Mouse (Mus musculus) neural tube, embryonic 14.5 days (tissue): ENCODE data around the gene Ap3b1. TPM values are rescaled to one million over a fixed set of nuclear protein-coding genes. Genes with fewer than 3 reads are reported as not detected.
A peak's percentile ranks its signal among the peaks of the same experiment; 100 is the strongest.

Experiments used
- ATAC-seq: fragments of 200-750 bp; cut with Nextera tagmentation; 2 replicates; pipeline ENCODE4 v1.8.0; 2017; ENCODE audit warnings: low read depth, mild to moderate bottlenecking, moderate TSS enrichment, moderate library complexity
- H3K27ac ChIP-seq: fragments of 300-500 bp; sonication (generic); 2 replicates; pipeline ENCODE4 v1.5.1; 2014; ENCODE audit warnings: low read depth, mild to moderate bottlenecking, control low read depth, low read length, moderate library complexity, mixed read lengths
- H3K27me3 ChIP-seq: fragments of 300-500 bp; sonication (generic); 2 replicates; pipeline ENCODE4 v1.6.1; 2014; ENCODE audit warnings: low read length; ENCODE audit not compliant: control insufficient read depth, insufficient read depth
- H3K36me3 ChIP-seq: fragments of 300-500 bp; sonication (generic); 2 replicates; pipeline ENCODE4 v1.6.1; 2014; ENCODE audit warnings: low read length, mixed read lengths; ENCODE audit not compliant: control insufficient read depth, insufficient read depth
- H3K4me1 ChIP-seq: fragments of 300-500 bp; sonication (generic); 2 replicates; pipeline ENCODE4 v1.6.1; 2014; ENCODE audit warnings: low read length; ENCODE audit not compliant: control insufficient read depth, insufficient read depth
- H3K4me2 ChIP-seq: fragments of 300-500 bp; sonication (generic); 2 replicates; pipeline ENCODE4 v1.6.1; 2014; ENCODE audit warnings: mild to moderate bottlenecking, low read depth, low read length, control low read depth
- H3K4me3 ChIP-seq: fragments of 300-500 bp; sonication (generic); 2 replicates; pipeline ENCODE4 v1.5.1; 2014; ENCODE audit warnings: low read depth, low read length, control low read depth, mixed read lengths
- H3K9ac ChIP-seq: fragments of 300-500 bp; sonication (generic); replicated peaks from 2 replicates; pipeline ENCODE4 v1.6.1; 2014; ENCODE audit warnings: low read depth, mild to moderate bottlenecking, control low read depth, low read length, mixed read lengths
- H3K9me3 ChIP-seq: fragments of 300-500 bp; sonication (generic); 2 replicates; pipeline ENCODE4 v1.6.1; 2016; ENCODE audit warnings: low read length; ENCODE audit not compliant: control insufficient read depth
- WGBS: fragments of 180-500 bp; shearing (Covaris S2); extraction: QIAGEN DNeasy Blood & Tissue Kit; methylation state at CpG from one replicate; pipeline ENCODE4 v1.1.7; 2014; 5-methylcytosine and 5-hydroxymethylcytosine counted together
- polyA plus RNA-seq: library from polyadenylated mRNA; unstranded; fragments of >200 nt; fragmentation: Nextera tagmentation; extraction: Ambion mirVana; gene quantifications from 2 replicates; pipeline ENCODE4 v1.2.1, GENCODE M21; 2014

Ap3b1 gene
- polyA plus RNA-seq, 1 experiment from 2014 or later: 29.7 TPM

GRCm38 (mm10) chr13:94459143-94459542 lies 100.4 kb downstream of the Ap3b1 start:
- WGBS: 87% methylated on average over 4 of the region's 4 CpGs
- no peak overlapping the region for H3K4me3 ChIP-seq
- H3K4me1 ChIP-seq: no peaks in the 10 kb centered on the region
- no peak overlapping the region for H3K4me2 ChIP-seq
- no peak for ATAC-seq
- no peak overlapping the region for H3K27ac ChIP-seq
- H3K36me3 ChIP-seq: no peaks in the 10 kb centered on the region
- H3K9me3 ChIP-seq: no peaks in the 10 kb centered on the region
- H3K9ac ChIP-seq: no peak overlapping the region
- no peaks in the 10 kb centered on the region for H3K27me3 ChIP-seq

GRCm38 (mm10) chr13:94464221-94464620 lies 105.5 kb downstream of the Ap3b1 start:
- 77% methylated on average over 2 of the region's 2 CpGs for WGBS
- ATAC-seq: no peak

GRCm38 (mm10) chr13:94468551-94468950 lies 109.8 kb downstream of the Ap3b1 start:
- Histone ChIP-seq H3K4me2 (no peak overlapping the region), H3K9me3 (no peaks in the 10 kb centered on the region), H3K4me3 (no peak overlapping the region), H3K27me3 (no peaks in the 10 kb centered on the region), H3K27ac (no peak overlapping the region), H3K9ac (no peak overlapping the region), H3K36me3 (no peaks in the 10 kb centered on the region), H3K4me1 (no peaks in the 10 kb centered on the region)
- ATAC-seq: no peak
- WGBS: 95% methylated on average over 1 of the region's 1 CpGs

More at GRCm38 (mm10) chr13:94464221-94464620, 105.5 kb downstream of the Ap3b1 start:
- H3K4me1 ChIP-seq: no peaks in the 10 kb centered on the region
- no peak overlapping the region for H3K4me3 ChIP-seq
- H3K27ac ChIP-seq: no peak overlapping the region
- no peaks in the 10 kb centered on the region for H3K36me3 ChIP-seq
- H3K27me3 ChIP-seq: no peaks in the 10 kb centered on the region
- H3K9ac ChIP-seq: no peak overlapping the region
- H3K9me3 ChIP-seq: no peaks in the 10 kb centered on the region
- H3K4me2 ChIP-seq: no peak overlapping the region

GRCm38 (mm10) chr13:94471009-94471672 lies 112.4 kb downstream of the Ap3b1 start:
- no peak overlapping the region for H3K27ac ChIP-seq
- WGBS: 62% methylated on average over 11 of the region's 11 CpGs
- H3K4me1 ChIP-seq: no peaks in the 10 kb centered on the region
- no peaks in the 10 kb centered on the region for H3K9me3 ChIP-seq
- peak; percentile 80; the same call in 1 of the 2 replicates for ATAC-seq
- no peaks in the 10 kb centered on the region for H3K36me3 ChIP-seq
- no peaks in the 10 kb centered on the region for H3K27me3 ChIP-seq
- H3K4me2 ChIP-seq: no peak overlapping the region
- no peak overlapping the region for H3K9ac ChIP-seq
- no peak overlapping the region for H3K4me3 ChIP-seq

GRCm38 (mm10) chr13:94476208-94476607 lies 117.4 kb downstream of the Ap3b1 start:
- no peaks in the 10 kb centered on the region for H3K27me3 ChIP-seq
- no peak for ATAC-seq
- WGBS: 94% methylated on average over 3 of the region's 3 CpGs
- no peak overlapping the region for H3K27ac ChIP-seq
- H3K9me3 ChIP-seq: no peaks in the 10 kb centered on the region
- H3K4me1 ChIP-seq: no peaks in the 10 kb centered on the region
- H3K36me3 ChIP-seq: 0 out of 2 replicates have a peak, but pooled peaks cover 6% of the 10 kb centered on the region
- H3K4me2 ChIP-seq: no peak overlapping the region
- H3K9ac ChIP-seq: no peak overlapping the region
- no peak overlapping the region for H3K4me3 ChIP-seq

- H3K9ac ChIP-seq: no peak overlapping the region
- H3K4me3 ChIP-seq: no peak overlapping the region
- no peaks in the 10 kb centered on the region for H3K4me1 ChIP-seq
- H3K9me3 ChIP-seq: no peaks in the 10 kb centered on the region
- no peak overlapping the region for H3K4me2 ChIP-seq
- no peaks in the 10 kb centered on the region for H3K27me3 ChIP-seq
- peaks cover 6% of the 10 kb centered on the region for H3K36me3 ChIP-seq
- 48% methylated on average over 7 of the region's 7 CpGs for WGBS
- no peak overlapping the region for H3K27ac ChIP-seq
- peak; percentile 66; the same call in 1 of the 2 replicates for ATAC-seq
Measured at GRCm38 (mm10) chr13:94480256-94480655, 121.5 kb downstream of the Ap3b1 start.

- Histone ChIP-seq H3K4me1 (no peaks in the 10 kb centered on the region), H3K9ac (no peak overlapping the region), H3K4me2 (no peak overlapping the region), H3K36me3 (0 out of 2 replicates have a peak, but pooled peaks cover 5% of the 10 kb centered on the region), H3K27ac (no peak overlapping the region), H3K9me3 (no peaks in the 10 kb centered on the region), H3K27me3 (no peaks in the 10 kb centered on the region), H3K4me3 (no peak overlapping the region)
- WGBS: 44% methylated on average over 3 of the region's 3 CpGs
- no peak for ATAC-seq
Measured at GRCm38 (mm10) chr13:94490684-94491083, 131.9 kb downstream of the Ap3b1 start.

GRCm38 (mm10) chr13:94491159-94491558 lies 132.4 kb downstream of the Ap3b1 start:
- no peak overlapping the region for H3K4me3 ChIP-seq
- H3K27ac ChIP-seq: peak overlapping the region; percentile 31; the same call in 1 of the 2 replicates
- no peak overlapping the region for H3K9ac ChIP-seq
- H3K4me2 ChIP-seq: no peak overlapping the region
- no peaks in the 10 kb centered on the region for H3K27me3 ChIP-seq
- no peaks in the 10 kb centered on the region for H3K9me3 ChIP-seq
- H3K4me1 ChIP-seq: no peaks in the 10 kb centered on the region
- 0 out of 2 replicates have a peak, but pooled peaks cover 5% of the 10 kb centered on the region for H3K36me3 ChIP-seq
- 72% methylated on average over 8 of the region's 8 CpGs for WGBS
- no peak for ATAC-seq

GRCm38 (mm10) chr13:94497521-94497920 lies 138.8 kb downstream of the Ap3b1 start:
- 88% methylated on average over 3 of the region's 3 CpGs for WGBS
- Histone ChIP-seq H3K4me1 (no peaks in the 10 kb centered on the region), H3K4me3 (no peak overlapping the region), H3K9ac (no peak overlapping the region), H3K9me3 (no peaks in the 10 kb centered on the region), H3K27ac (no peak overlapping the region), H3K36me3 (0 out of 2 replicates have a peak, but pooled peaks cover 5% of the 10 kb centered on the region), H3K4me2 (no peak overlapping the region), H3K27me3 (no peaks in the 10 kb centered on the region)
- ATAC-seq: no peak
